Mouse (Mus musculus) lung, postnatal 14 days (tissue): ENCODE data around the gene Hand2.
A peak's percentile ranks its signal among the peaks of the same experiment; 100 is the strongest.

Experiments
- DNase-seq: peaks from one replicate; pipeline ENCODE4 v3.0.0; 2021

The Hand2 gene

GRCm38 (mm10) chr8:57325111-57325891 is 4.5 kb downstream of the Hand2 start:
- DNase-seq, result no peak

- DNase-seq, result no peak
Observed at GRCm38 (mm10) chr8:57326091-57327065, 5.6 kb downstream of the Hand2 start.

- no peak for DNase-seq
Observed at GRCm38 (mm10) chr8:57327281-57328160, 6.7 kb downstream of the Hand2 start.

GRCm38 (mm10) chr8:57328161-57328920 is 7.6 kb downstream of the Hand2 start:
- peak; percentile 41 for DNase-seq

GRCm38 (mm10) chr8:57328931-57329341 is 8.2 kb downstream of the Hand2 start:
- no peak for DNase-seq

- DNase-seq, result no peak
Observed at GRCm38 (mm10) chr8:57330106-57330505, 9.3 kb downstream of the Hand2 start.

GRCm38 (mm10) chr8:57331727-57332630 is 11.2 kb downstream of the Hand2 start:
- no peak for DNase-seq

GRCm38 (mm10) chr8:57332676-57333482 is 12.1 kb downstream of the Hand2 start:
- DNase-seq, result no peak

- DNase-seq, result no peak
Observed at GRCm38 (mm10) chr8:57333483-57333770, 12.6 kb downstream of the Hand2 start.

- no peak for DNase-seq
Observed at GRCm38 (mm10) chr8:57333795-57334551, 13.2 kb downstream of the Hand2 start.

- no peak for DNase-seq
Observed at GRCm38 (mm10) chr8:57334714-57335113, 13.9 kb downstream of the Hand2 start.

- no peak for DNase-seq
Observed at GRCm38 (mm10) chr8:57337271-57338030, 16.7 kb downstream of the Hand2 start.

GRCm38 (mm10) chr8:57339711-57340650 is 19.2 kb downstream of the Hand2 start:
- DNase-seq, result no peak

- DNase-seq, result no peak
Observed at GRCm38 (mm10) chr8:57340840-57341540, 20.2 kb downstream of the Hand2 start.

GRCm38 (mm10) chr8:57341541-57341840 is 20.7 kb downstream of the Hand2 start:
- no peak for DNase-seq

GRCm38 (mm10) chr8:57342386-57343090 is 21.8 kb downstream of the Hand2 start:
- no peak for DNase-seq
